Mouse (Mus musculus) bone marrow macrophage, adult 2 months (primary cell): ENCODE data around the gene Ntn3.

Experiments
- CTCF ChIP-seq: IDR thresholded peaks from 2 replicates; pipeline ENCODE4 v1.5.1; 2012; ENCODE audit warnings: low read depth, mild to moderate bottlenecking, low read length, moderate library complexity
- POLR2A ChIP-seq: IDR thresholded peaks from 2 replicates; pipeline ENCODE4 v1.6.1; 2012; ENCODE audit warnings: mild to moderate bottlenecking, low read depth, low read length, borderline replicate concordance

DNA sequence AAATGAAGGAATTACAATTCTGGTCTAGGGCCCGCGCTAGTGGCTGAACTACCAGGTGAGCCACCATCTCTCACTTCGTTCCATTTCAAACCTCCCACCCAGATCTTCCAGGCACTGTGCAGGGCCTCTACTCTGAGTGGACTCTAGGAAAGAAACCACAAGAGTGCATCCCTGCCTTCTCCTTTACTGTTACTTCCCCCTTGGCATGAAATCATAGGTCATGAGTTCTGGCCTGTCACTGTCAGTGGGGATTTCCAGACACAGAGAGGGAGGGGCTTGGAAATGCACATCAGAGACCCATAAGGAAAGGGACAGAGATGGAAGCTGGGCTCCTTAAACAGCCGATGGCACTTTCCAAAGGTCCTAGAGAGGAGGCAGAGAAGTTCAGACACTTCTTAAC lies 37.6 kb downstream of the Ntn3 start:
- peak; percentile 49; the same call in 1 of the 2 replicates for TF ChIP-seq POLR2A
- no peak for TF ChIP-seq CTCF
